Mouse (Mus musculus) embryo, embryonic 11.5 days (tissue): Measurements from ENCODE around the gene Traf5.
A peak's percentile ranks its signal among the peaks of the same experiment; 100 is the strongest.

Experiments
- DNase-seq: peaks from one replicate; pipeline ENCODE4 v3.0.0-alpha.2; 2012; ENCODE audit warnings: low read depth, low spot score

Traf5 gene

GRCm38 (mm10) chr1:192063209-192063946 is 29.0 kb downstream of the Traf5 start:
- no peak for DNase-seq

GRCm38 (mm10) chr1:192062682-192063081 is 29.7 kb downstream of the Traf5 start:
- DNase-seq = no peak

GRCm38 (mm10) chr1:192061666-192062306 is 30.6 kb downstream of the Traf5 start:
- DNase-seq = no peak

- DNase-seq = no peak
These were observed 33.4 kb downstream of the Traf5 start for GRCm38 (mm10) chr1:192058911-192059310.

GRCm38 (mm10) chr1:192053726-192054125 is 38.6 kb downstream of the Traf5 start:
- no peak for DNase-seq

- DNase-seq = no peak
These were observed 39.4 kb downstream of the Traf5 start for GRCm38 (mm10) chr1:192052986-192053385.

GRCm38 (mm10) chr1:192052461-192052860 is 39.9 kb downstream of the Traf5 start:
- no peak for DNase-seq

GRCm38 (mm10) chr1:191999022-191999421 is 93.3 kb downstream of the Traf5 start:
- no peak for DNase-seq

- DNase-seq = no peak
These were observed 95.7 kb downstream of the Traf5 start for GRCm38 (mm10) chr1:191996621-191997185.

- no peak for DNase-seq
These were observed 96.4 kb downstream of the Traf5 start for GRCm38 (mm10) chr1:191995916-191996315.

- DNase-seq = no peak
These were observed 96.9 kb downstream of the Traf5 start for GRCm38 (mm10) chr1:191995488-191995887.

GRCm38 (mm10) chr1:191994476-191994875 is 97.9 kb downstream of the Traf5 start:
- DNase-seq = no peak

- DNase-seq = no peak
These were observed 100.1 kb downstream of the Traf5 start for GRCm38 (mm10) chr1:191992040-191992780.

GRCm38 (mm10) chr1:191989994-191990393 is 102.4 kb downstream of the Traf5 start:
- DNase-seq = peak; percentile 89

GRCm38 (mm10) chr1:191989060-191989459 is 103.3 kb downstream of the Traf5 start:
- no peak for DNase-seq

- DNase-seq = no peak
These were observed 103.7 kb downstream of the Traf5 start for GRCm38 (mm10) chr1:191988646-191989045.

GRCm38 (mm10) chr1:191987481-191987769 is 104.9 kb downstream of the Traf5 start:
- no peak for DNase-seq

GRCm38 (mm10) chr1:191986674-191987480 is 105.5 kb downstream of the Traf5 start:
- DNase-seq = no peak

- peak; percentile 31 for DNase-seq
These were observed 110.8 kb downstream of the Traf5 start for GRCm38 (mm10) chr1:191981426-191982102.

- no peak for DNase-seq
These were observed 115.2 kb downstream of the Traf5 start, which contains the start of gene Rd3 for GRCm38 (mm10) chr1:191977187-191977586. Gene Rd3, plus strand, starts transcription at chr1:191977370.
